Mouse (Mus musculus) olfactory bulb, adult 2 months (tissue): Measurements from ENCODE around the gene Eif2b1.

Experiments
- CTCF ChIP-seq: fragments of 200-500 bp; IDR thresholded peaks from 2 replicates; pipeline ENCODE4 v1.5.1; 2012; ENCODE audit warnings: low read depth, mild to moderate bottlenecking, low read length, moderate library complexity; ENCODE audit not compliant: insufficient read depth
- POLR2A ChIP-seq: fragments of 200-500 bp; IDR thresholded peaks from 2 replicates; pipeline ENCODE4 v1.6.1; 2012; ENCODE audit warnings: mild to moderate bottlenecking, low read depth, low read length, moderate library complexity; ENCODE audit not compliant: insufficient read depth

DNA sequence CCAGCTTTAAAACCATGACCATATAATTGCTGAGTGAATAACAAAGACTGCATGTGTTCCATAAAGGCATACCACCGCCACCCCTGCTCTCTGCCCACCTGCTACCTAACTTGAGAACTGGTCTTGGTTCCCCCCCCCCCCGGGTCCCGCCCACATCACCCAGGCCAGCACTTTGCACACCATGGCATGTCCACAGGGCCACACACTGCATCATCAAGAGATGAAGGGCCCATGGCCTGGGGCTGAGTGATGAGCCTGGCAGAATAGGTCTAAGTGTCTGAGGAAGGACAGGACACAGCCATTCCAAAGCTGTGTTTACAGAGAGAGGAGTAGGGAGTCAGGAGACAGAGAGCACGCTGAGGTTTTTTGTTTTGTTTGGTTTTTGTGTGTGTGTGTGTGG lies 50.6 kb downstream of the Eif2b1 start:
- TF ChIP-seq CTCF (no peak), POLR2A (no peak)
